ENCODE assay signal across 10 mouse cellular contexts in genomic region chr5:16973206-16973896, GRCm38 (mm10).
DNase-seq lines count a peak whose midpoint lies in the region; ATAC-seq and TF ChIP-seq lines count a peak whose summit lies in the region.
"Had no signal": no experiment of that assay in that cellular context is flagged by ENCODE, and none has a peak within 500 bp of the region (broad histone marks: within the 10 kb centered on the region; RNA-seq: fewer than 3 reads in every experiment).

No protein-coding gene starts in this region.

- TF ChIP-seq POLR2A in MEL (IDR thresholded peaks at IDR 0.05; ENCODE audit: control insufficient read depth in 1 of 2, insufficient read depth in 1 of 2, low read depth in 1 of 2, low read length in 2 of 2, poor library complexity in 1 of 2) = no peak

- 0 out of 2 replicates have a peak, but pooled peaks have one; percentile 41 for ATAC-seq in intestine, embryonic 15.5 days
- ATAC-seq in intestine, postnatal 0 days = no peak
- peak; percentile 88 for ATAC-seq in megakaryocyte, adult 5-6 weeks (ENCODE audit: poor library complexity, severe bottlenecking)
- no peak for ATAC-seq in activated CD4-positive, CD25-positive, alpha-beta regulatory T cell, adult 4 months
- ATAC-seq: CD4-positive, CD25-positive, alpha-beta regulatory T cell, adult 4 months; liver, postnatal 0 days had no signal

- no peak for TF ChIP-seq RAD21 in MEL (IDR thresholded peaks at IDR 0.05; ENCODE audit: low read depth, low read length)

- TF ChIP-seq CTCF in intestine, postnatal 0 days (IDR thresholded peaks at IDR 0.05; ENCODE audit: low read depth) = no peak
- TF ChIP-seq CTCF in MEL (IDR thresholded peaks at IDR 0.05 in 2 of 3, conservative IDR thresholded peaks at IDR 0.05 in 1 of 3; ENCODE audit: control insufficient read depth in 1 of 3, insufficient read depth in 1 of 3, low read depth in 2 of 3, low read length in 3 of 3, poor library complexity in 1 of 3, severe bottlenecking in 1 of 3) = no peak

- H3K9me3 ChIP-seq in intestine, embryonic 15.5 days = no peaks in the 10 kb centered on the region
- H3K9me3 ChIP-seq in intestine, postnatal 0 days (ENCODE audit: control insufficient read depth) = no peaks in the 10 kb centered on the region
- no peaks in the 10 kb centered on the region for H3K9me3 ChIP-seq in MEL (replicated peaks; ENCODE audit: insufficient read depth, low read length)

- no peak overlapping the region for H3K4me2 ChIP-seq in intestine, embryonic 15.5 days (replicated peaks)
- H3K4me2 ChIP-seq in intestine, postnatal 0 days (replicated peaks; ENCODE audit: low read depth) = no peak overlapping the region

- no peak overlapping the region for H3K9ac ChIP-seq in intestine, embryonic 15.5 days
- H3K9ac ChIP-seq in intestine, postnatal 0 days (ENCODE audit: low read depth, low read length) = no peak overlapping the region
- H3K9ac ChIP-seq in MEL (ENCODE audit: control insufficient read depth, low read depth, low read length, poor library complexity, severe bottlenecking) = no peak overlapping the region
- H3K9ac ChIP-seq: liver, postnatal 0 days had no signal

- H3K4me3 ChIP-seq in intestine, embryonic 15.5 days (replicated peaks) = no peak overlapping the region
- H3K4me3 ChIP-seq in intestine, postnatal 0 days (ENCODE audit: low read depth, low read length) = no peak overlapping the region
- no peak overlapping the region for H3K4me3 ChIP-seq in MEL (ENCODE audit: control insufficient read depth in 1 of 2, insufficient read depth in 1 of 2, low read depth in 2 of 2, low read length in 2 of 2)

- no peaks in the 10 kb centered on the region for H3K79me2 ChIP-seq in MEL (ENCODE audit: control insufficient read depth, insufficient read depth, low read length, poor library complexity)

- TF ChIP-seq EP300 in MEL (IDR thresholded peaks at IDR 0.05; ENCODE audit: low read depth in 1 of 2, low read length in 2 of 2) = peak; percentile 32 to 37; a peak in 2 of 4 replicates

- H3K27me3 ChIP-seq in intestine, embryonic 15.5 days (replicated peaks) = no peaks in the 10 kb centered on the region
- H3K27me3 ChIP-seq in intestine, postnatal 0 days (replicated peaks; ENCODE audit: control insufficient read depth, insufficient read depth, low read length) = no peaks in the 10 kb centered on the region
- H3K27me3 ChIP-seq in MEL (ENCODE audit: control insufficient read depth in 1 of 2, insufficient read depth in 2 of 2, low read length in 2 of 2) = no peaks in the 10 kb centered on the region; a peak in 1 of 4 replicates

- H3K27ac ChIP-seq in intestine, embryonic 15.5 days = no peak overlapping the region
- H3K27ac ChIP-seq in intestine, postnatal 0 days (ENCODE audit: low read depth, low read length) = no peak overlapping the region
- H3K27ac ChIP-seq in MEL (ENCODE audit: control insufficient read depth, low read depth, low read length) = no peak overlapping the region

- H3K4me1 ChIP-seq in intestine, embryonic 15.5 days (replicated peaks) = no peaks in the 10 kb centered on the region
- no peaks in the 10 kb centered on the region for H3K4me1 ChIP-seq in intestine, postnatal 0 days (replicated peaks; ENCODE audit: control insufficient read depth, insufficient read depth, low read length)
- no peaks in the 10 kb centered on the region for H3K4me1 ChIP-seq in MEL (ENCODE audit: control insufficient read depth in 1 of 2, insufficient read depth in 2 of 2, low read length in 2 of 2)

- WGBS in intestine, embryonic 15.5 days = 43% methylated on average over 1 of the region's 1 CpGs
- 20% methylated on average over 1 of the region's 1 CpGs for WGBS in intestine, postnatal 0 days

- no peaks in the 10 kb centered on the region for H3K36me3 ChIP-seq in intestine, embryonic 15.5 days
- H3K36me3 ChIP-seq in intestine, postnatal 0 days (ENCODE audit: control insufficient read depth, insufficient read depth) = no peaks in the 10 kb centered on the region
- H3K36me3 ChIP-seq in MEL (ENCODE audit: control insufficient read depth in 1 of 2, insufficient read depth in 2 of 2, low read length in 2 of 2) = no peaks in the 10 kb centered on the region

- peak; percentile 32 for DNase-seq in MEL (ENCODE audit: low read depth, low spot score)
- peak; percentile 4 to 12 for DNase-seq in heart, adult 9 months (ENCODE audit: low spot score in 2 of 2)
- DNase-seq in frontal cortex, postnatal 14 days (ENCODE audit: low spot score in 2 of 2) = no peak
- no peak for DNase-seq in cerebellum, postnatal 4 days (ENCODE audit: low spot score in 2 of 2)
- DNase-seq: liver, postnatal 0 days had no signal

TF ChIP-seq in MEL, 35 proteins besides CTCF, POLR2A, EP300 and RAD21:
- TF ChIP-seq ETS1 (IDR thresholded peaks at IDR 0.05; ENCODE audit: low read depth, low read length) = 0 out of 2 replicates have a peak, but pooled peaks have one; percentile 12
- TF ChIP-seq ZC3H11A (IDR thresholded peaks at IDR 0.05; ENCODE audit: low read depth, low read length) = no peak
- TF ChIP-seq RCOR1 (IDR thresholded peaks at IDR 0.05; ENCODE audit: low read depth, low read length) = peak; percentile 96
- TF ChIP-seq MAFK (IDR thresholded peaks at IDR 0.05; ENCODE audit: borderline replicate concordance, low read depth, low read length) = no peak; the same call in 1 of the 2 replicates
- TF ChIP-seq TAL1 (IDR thresholded peaks at IDR 0.05; ENCODE audit: low read length) = no peak
- no peak for TF ChIP-seq TBP (IDR thresholded peaks at IDR 0.05; ENCODE audit: low read depth, low read length)
- no peak for TF ChIP-seq POLR2AphosphoS2 (IDR thresholded peaks at IDR 0.05; ENCODE audit: low read length)
- TF ChIP-seq KAT2A (conservative IDR thresholded peaks at IDR 0.05; ENCODE audit: low read depth, low read length) = no peak
- TF ChIP-seq MYC (IDR thresholded peaks at IDR 0.05; ENCODE audit: low read depth, low read length) = no peak
- no peak for TF ChIP-seq UBTF (IDR thresholded peaks at IDR 0.05; ENCODE audit: borderline replicate concordance, insufficient read depth, low read depth, low read length)
- TF ChIP-seq TCF12 (IDR thresholded peaks at IDR 0.05; ENCODE audit: low read depth, low read length) = 0 out of 2 replicates have a peak, but pooled peaks have one; percentile 21

Comparison
In these comparisons a context has a peak if more than half of its experiments do, and no peak if none do; other contexts are left out.
1. ATAC-seq: peak in intestine, embryonic 15.5 days (single experiment) and megakaryocyte, adult 5-6 weeks (single experiment); none in intestine, postnatal 0 days (single experiment) and activated CD4-positive, CD25-positive, alpha-beta regulatory T cell, adult 4 months (single experiment).
2. DNase-seq: peak in MEL (single experiment) and heart, adult 9 months (2 of 2); none in frontal cortex, postnatal 14 days (0 of 2) and cerebellum, postnatal 4 days (0 of 2).